Mouse (Mus musculus) stomach, postnatal 0 days (tissue): ENCODE data around the gene Gm49395.

Experiments
- CTCF ChIP-seq: IDR thresholded peaks from 2 replicates; pipeline ENCODE4 v1.5.1; 2016; ENCODE audit warnings: antibody characterized with exemption, low read depth, mild to moderate bottlenecking, moderate library complexity
- EP300 ChIP-seq: optimal IDR thresholded peaks from 2 replicates; pipeline ENCODE3; 2016; ENCODE audit warnings: antibody characterized with exemption

DNA sequence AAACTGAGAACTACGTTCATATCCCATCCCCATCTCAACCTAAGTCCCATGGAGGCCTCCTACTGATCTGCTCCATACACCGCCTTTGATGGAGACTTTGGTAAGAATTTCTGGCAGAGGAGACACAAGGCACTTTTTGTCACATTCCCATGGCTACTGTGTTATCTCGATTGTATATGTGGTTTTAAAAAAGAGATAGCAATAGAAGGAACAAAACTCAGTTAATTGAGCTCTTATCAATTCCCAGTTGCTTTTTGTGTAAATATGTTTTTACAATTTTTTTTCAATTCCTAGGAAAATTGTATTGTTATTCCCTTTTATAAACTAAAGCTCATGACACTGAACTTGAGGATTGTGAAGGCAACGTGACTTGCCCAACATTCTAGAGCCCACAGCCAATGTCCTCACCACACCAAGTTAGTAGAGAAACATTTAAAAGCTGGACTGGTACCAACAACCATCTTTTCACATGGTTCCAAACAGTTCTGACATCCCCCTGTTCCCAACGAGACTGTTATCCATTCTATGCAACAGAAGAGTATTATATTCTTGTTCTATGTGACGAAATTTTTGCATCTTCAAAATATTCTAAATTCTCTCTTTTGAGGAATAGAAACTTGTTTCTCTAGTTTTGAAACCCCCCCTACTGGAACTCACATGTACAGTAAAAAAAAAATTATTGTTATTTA, 22.6 kb downstream of the Gm49395 start:
- no peak for TF ChIP-seq CTCF
- TF ChIP-seq EP300 = no peak
